Mouse (Mus musculus): ENCODE results near the gene Haghl.

- TF ChIP-seq CTCF (IDR thresholded peaks at IDR 0.05) (no peak), POLR2A (IDR thresholded peaks at IDR 0.05; ENCODE audit: insufficient read depth, low read depth, low read length) (no peak)
Observed at GRCm38 (mm10) chr17:25796211-25796771, 10.8 kb upstream of the Haghl start.

All from heart, adult 2 months (tissue).